Mouse (Mus musculus): ENCODE data around the gene Lrp10.

- TF ChIP-seq CTCF (IDR thresholded peaks at IDR 0.05; ENCODE audit: borderline replicate concordance, insufficient read depth, low read length) (no peak), POLR2A (IDR thresholded peaks at IDR 0.05; ENCODE audit: low read depth, low read length) (no peak)
Observed at GRCm38 (mm10) chr14:54457907-54458569, 5.9 kb upstream of the Lrp10 start.
